Mouse (Mus musculus): ENCODE measurements at regions not wholly inside any gene's neighbourhood (a gene's known extent, or its start where the extent isn't known, plus 50 kb on each side); places are given as distances from the start of the nearest gene placed in this dataset.

GRCm38 (mm10) chr7:111370421-111370887 lies 287.6 kb upstream of the Eif4g2 start:
- H3K9me3 ChIP-seq = no peaks in the 10 kb centered on the region
- H3K36me3 ChIP-seq = no peaks in the 10 kb centered on the region
- no peak overlapping the region for H3K27ac ChIP-seq (replicated peaks)
- peak; percentile 46; the same call in 1 of the 2 replicates for ATAC-seq (replicated peaks)
- H3K9ac ChIP-seq (replicated peaks) = no peak overlapping the region
- peaks cover 6% of the 10 kb centered on the region; the same call in 1 of the 2 replicates for H3K4me1 ChIP-seq
- H3K4me3 ChIP-seq = no peak overlapping the region
- no peaks in the 10 kb centered on the region for H3K27me3 ChIP-seq
- 17% methylated on average over 2 of the region's 2 CpGs for WGBS
- no peak overlapping the region for H3K4me2 ChIP-seq (replicated peaks)

- H3K9ac ChIP-seq (replicated peaks) = no peak overlapping the region
These were observed 285.6 kb upstream of the Eif4g2 start for GRCm38 (mm10) chr7:111368296-111369004.

GRCm38 (mm10) chr7:111366951-111367653 lies 284.3 kb upstream of the Eif4g2 start:
- WGBS = 80% methylated on average over 4 of the region's 4 CpGs
- Histone ChIP-seq H3K9me3 (no peaks in the 10 kb centered on the region), H3K27me3 (no peaks in the 10 kb centered on the region), H3K4me2 (replicated peaks) (no peak overlapping the region), H3K4me1 (peaks cover 6% of the 10 kb centered on the region; the same call in 1 of the 2 replicates), H3K9ac (replicated peaks) (no peak overlapping the region), H3K4me3 (no peak overlapping the region), H3K27ac (replicated peaks) (no peak overlapping the region), H3K36me3 (no peaks in the 10 kb centered on the region)
- ATAC-seq (replicated peaks) = no peak

More at GRCm38 (mm10) chr7:111368296-111369004, 285.6 kb upstream of the Eif4g2 start:
- no peak overlapping the region for H3K4me3 ChIP-seq
- no peaks in the 10 kb centered on the region for H3K9me3 ChIP-seq
- H3K4me1 ChIP-seq = peaks cover 6% of the 10 kb centered on the region; the same call in 1 of the 2 replicates
- no peaks in the 10 kb centered on the region for H3K27me3 ChIP-seq
- no peak overlapping the region for H3K27ac ChIP-seq (replicated peaks)
- H3K4me2 ChIP-seq (replicated peaks) = no peak overlapping the region
- no peak for ATAC-seq (replicated peaks)
- WGBS = 82% methylated on average over 2 of the region's 2 CpGs
- H3K36me3 ChIP-seq = no peaks in the 10 kb centered on the region

GRCm38 (mm10) chr7:111365384-111365783 lies 282.6 kb upstream of the Eif4g2 start:
- no peak for ATAC-seq (replicated peaks)
- H3K36me3 ChIP-seq = no peaks in the 10 kb centered on the region
- no peak overlapping the region for H3K27ac ChIP-seq (replicated peaks)
- 69% methylated on average over 5 of the region's 5 CpGs for WGBS
- H3K4me3 ChIP-seq = no peak overlapping the region
- H3K9ac ChIP-seq (replicated peaks) = no peak overlapping the region
- no peaks in the 10 kb centered on the region for H3K9me3 ChIP-seq
- H3K27me3 ChIP-seq = no peaks in the 10 kb centered on the region
- no peaks in the 10 kb centered on the region; the same call in 1 of the 2 replicates for H3K4me1 ChIP-seq
- no peak overlapping the region for H3K4me2 ChIP-seq (replicated peaks)

- no peak for ATAC-seq (replicated peaks)
- H3K4me3 ChIP-seq = no peak overlapping the region
- no peaks in the 10 kb centered on the region for H3K4me1 ChIP-seq
- no peaks in the 10 kb centered on the region for H3K9me3 ChIP-seq
- H3K27ac ChIP-seq (replicated peaks) = no peak overlapping the region
- no peak overlapping the region for H3K4me2 ChIP-seq (replicated peaks)
- H3K36me3 ChIP-seq = no peaks in the 10 kb centered on the region
- H3K9ac ChIP-seq (replicated peaks) = no peak overlapping the region
- no peaks in the 10 kb centered on the region for H3K27me3 ChIP-seq
- 86% methylated on average over 5 of the region's 5 CpGs for WGBS
These were observed 280.4 kb upstream of the Eif4g2 start for GRCm38 (mm10) chr7:111363206-111363605.

GRCm38 (mm10) chr7:111362646-111363045 lies 279.8 kb upstream of the Eif4g2 start:
- Histone ChIP-seq H3K27ac (replicated peaks) (no peak overlapping the region), H3K27me3 (no peaks in the 10 kb centered on the region), H3K4me2 (replicated peaks) (no peak overlapping the region), H3K4me3 (no peak overlapping the region), H3K4me1 (no peaks in the 10 kb centered on the region), H3K36me3 (no peaks in the 10 kb centered on the region), H3K9me3 (no peaks in the 10 kb centered on the region), H3K9ac (replicated peaks) (no peak overlapping the region)
- 75% methylated on average over 4 of the region's 4 CpGs for WGBS
- no peak for ATAC-seq (replicated peaks)

GRCm38 (mm10) chr7:111355088-111355656 lies 272.3 kb upstream of the Eif4g2 start:
- Histone ChIP-seq H3K27ac (replicated peaks) (no peak overlapping the region), H3K4me3 (no peak overlapping the region), H3K9ac (replicated peaks) (no peak overlapping the region), H3K9me3 (no peaks in the 10 kb centered on the region), H3K27me3 (no peaks in the 10 kb centered on the region), H3K4me1 (no peaks in the 10 kb centered on the region), H3K4me2 (replicated peaks) (no peak overlapping the region), H3K36me3 (no peaks in the 10 kb centered on the region)
- ATAC-seq (replicated peaks) = no peak
- WGBS = 90% methylated on average over 2 of the region's 2 CpGs

- H3K27me3 ChIP-seq = no peaks in the 10 kb centered on the region
- H3K9ac ChIP-seq (replicated peaks) = no peak overlapping the region
- H3K9me3 ChIP-seq = no peaks in the 10 kb centered on the region
- H3K4me1 ChIP-seq = no peaks in the 10 kb centered on the region
- H3K27ac ChIP-seq (replicated peaks) = no peak overlapping the region
- no peak overlapping the region for H3K4me3 ChIP-seq
- no peaks in the 10 kb centered on the region for H3K36me3 ChIP-seq
- no peak for ATAC-seq (replicated peaks)
- H3K4me2 ChIP-seq (replicated peaks) = no peak overlapping the region
- 80% methylated on average over 4 of the region's 4 CpGs for WGBS
These were observed 271.2 kb upstream of the Eif4g2 start for GRCm38 (mm10) chr7:111354066-111354465.

GRCm38 (mm10) chr7:111352176-111352575 lies 269.3 kb upstream of the Eif4g2 start:
- Histone ChIP-seq H3K4me1 (no peaks in the 10 kb centered on the region), H3K4me3 (no peak overlapping the region), H3K27me3 (no peaks in the 10 kb centered on the region), H3K4me2 (replicated peaks) (no peak overlapping the region), H3K36me3 (no peaks in the 10 kb centered on the region), H3K27ac (replicated peaks) (no peak overlapping the region), H3K9me3 (no peaks in the 10 kb centered on the region), H3K9ac (replicated peaks) (no peak overlapping the region)
- WGBS = 84% methylated on average over 2 of the region's 2 CpGs
- ATAC-seq (replicated peaks) = no peak

- no peak overlapping the region for H3K4me3 ChIP-seq
- no peaks in the 10 kb centered on the region for H3K36me3 ChIP-seq
- H3K9me3 ChIP-seq = no peaks in the 10 kb centered on the region
- H3K4me1 ChIP-seq = no peaks in the 10 kb centered on the region
- H3K4me2 ChIP-seq (replicated peaks) = no peak overlapping the region
- no peak overlapping the region for H3K27ac ChIP-seq (replicated peaks)
- H3K9ac ChIP-seq (replicated peaks) = no peak overlapping the region
- H3K27me3 ChIP-seq = no peaks in the 10 kb centered on the region
- ATAC-seq (replicated peaks) = no peak
- 77% methylated on average over 1 of the region's 1 CpGs for WGBS
These were observed 262.3 kb upstream of the Eif4g2 start for GRCm38 (mm10) chr7:111345117-111345516.

- Histone ChIP-seq H3K27ac (replicated peaks) (no peak overlapping the region), H3K27me3 (no peaks in the 10 kb centered on the region), H3K9ac (replicated peaks) (no peak overlapping the region), H3K4me1 (no peaks in the 10 kb centered on the region), H3K4me3 (no peak overlapping the region), H3K36me3 (no peaks in the 10 kb centered on the region), H3K9me3 (no peaks in the 10 kb centered on the region), H3K4me2 (replicated peaks) (no peak overlapping the region)
- no peak for ATAC-seq (replicated peaks)
- WGBS = 70% methylated on average over 3 of the region's 3 CpGs
These were observed 254.2 kb upstream of the Eif4g2 start for GRCm38 (mm10) chr7:111337053-111337452.

- 85% methylated on average over 6 of the region's 6 CpGs for WGBS
These were observed 240.1 kb upstream of the Eif4g2 start for GRCm38 (mm10) chr7:111322901-111323300.

More at GRCm38 (mm10) chr7:111322901-111323300, 240.1 kb upstream of the Eif4g2 start:
- H3K9ac ChIP-seq (replicated peaks) = no peak overlapping the region
- no peaks in the 10 kb centered on the region for H3K36me3 ChIP-seq
- ATAC-seq (replicated peaks) = no peak
- H3K27ac ChIP-seq (replicated peaks) = no peak overlapping the region
- H3K4me3 ChIP-seq = no peak overlapping the region
- H3K4me1 ChIP-seq = no peaks in the 10 kb centered on the region
- peaks cover 13% of the 10 kb centered on the region for H3K27me3 ChIP-seq
- H3K4me2 ChIP-seq (replicated peaks) = no peak overlapping the region
- no peaks in the 10 kb centered on the region for H3K9me3 ChIP-seq

All from forebrain, embryonic 15.5 days (tissue).